Mouse (Mus musculus): ENCODE measurements around the gene Sbsn. TPM values are rescaled to one million over a fixed set of nuclear protein-coding genes. Genes with fewer than 3 reads are reported as not detected.

Sbsn gene
- total RNA-seq, 1 experiment from 2014 or later: 82.7 TPM

GRCm38 (mm10) chr7:30749824-30750606 is 1.3 kb upstream of the Sbsn start:
- DNase-seq: no peak

- no peak for DNase-seq
Observed at GRCm38 (mm10) chr7:30757001-30757400, 5.7 kb downstream of the Sbsn start.

- peak; percentile 87 for DNase-seq
Observed at GRCm38 (mm10) chr7:30758853-30759252, 7.6 kb downstream of the Sbsn start.

GRCm38 (mm10) chr7:30761769-30762352 is 10.6 kb downstream of the Sbsn start:
- DNase-seq: no peak

- no peak for DNase-seq
Observed at GRCm38 (mm10) chr7:30763456-30763855, 12.2 kb downstream of the Sbsn start, which contains the start of gene Dmkn. Gene Dmkn (plus strand): TSS chr7:30763756.

GRCm38 (mm10) chr7:30765173-30765572 is 13.9 kb downstream of the Sbsn start:
- DNase-seq: no peak

GRCm38 (mm10) chr7:30766408-30766807 is 15.1 kb downstream of the Sbsn start:
- DNase-seq: no peak

- no peak for DNase-seq
Observed at GRCm38 (mm10) chr7:30769236-30769635, 18.0 kb downstream of the Sbsn start.

GRCm38 (mm10) chr7:30776104-30776503 is 24.8 kb downstream of the Sbsn start:
- DNase-seq: no peak

- no peak for DNase-seq
Observed at GRCm38 (mm10) chr7:30777081-30777579, 25.9 kb downstream of the Sbsn start.

GRCm38 (mm10) chr7:30777911-30778310 is 26.6 kb downstream of the Sbsn start:
- DNase-seq: no peak

GRCm38 (mm10) chr7:30781792-30782191 is 30.5 kb downstream of the Sbsn start:
- DNase-seq: no peak

GRCm38 (mm10) chr7:30782658-30783057 is 31.4 kb downstream of the Sbsn start:
- no peak for DNase-seq

GRCm38 (mm10) chr7:30785154-30785553 is 33.9 kb downstream of the Sbsn start:
- no peak for DNase-seq

- DNase-seq: no peak
Observed at GRCm38 (mm10) chr7:30785721-30786546, 34.7 kb downstream of the Sbsn start.

- DNase-seq: no peak
Observed at GRCm38 (mm10) chr7:30787377-30788022, 36.2 kb downstream of the Sbsn start, which contains the start of gene Krtdap. Gene Krtdap (plus strand): TSS chr7:30787896.

GRCm38 (mm10) chr7:30790141-30790540 is 38.9 kb downstream of the Sbsn start:
- no peak for DNase-seq

- DNase-seq: no peak
Observed at GRCm38 (mm10) chr7:30791921-30792320, 40.6 kb downstream of the Sbsn start.

GRCm38 (mm10) chr7:30794921-30795320 is 43.6 kb downstream of the Sbsn start:
- no peak for DNase-seq

- no peak for DNase-seq
Observed at GRCm38 (mm10) chr7:30796790-30797189, 45.5 kb downstream of the Sbsn start.

GRCm38 (mm10) chr7:30800653-30801052 is 49.4 kb downstream of the Sbsn start:
- no peak for DNase-seq

GRCm38 (mm10) chr7:30803256-30803655 is 52.0 kb downstream of the Sbsn start:
- DNase-seq: no peak

Data from adrenal gland, postnatal 14 days (tissue).